ENCODE assay signal across 7 mouse cellular contexts in the genomic region with DNA sequence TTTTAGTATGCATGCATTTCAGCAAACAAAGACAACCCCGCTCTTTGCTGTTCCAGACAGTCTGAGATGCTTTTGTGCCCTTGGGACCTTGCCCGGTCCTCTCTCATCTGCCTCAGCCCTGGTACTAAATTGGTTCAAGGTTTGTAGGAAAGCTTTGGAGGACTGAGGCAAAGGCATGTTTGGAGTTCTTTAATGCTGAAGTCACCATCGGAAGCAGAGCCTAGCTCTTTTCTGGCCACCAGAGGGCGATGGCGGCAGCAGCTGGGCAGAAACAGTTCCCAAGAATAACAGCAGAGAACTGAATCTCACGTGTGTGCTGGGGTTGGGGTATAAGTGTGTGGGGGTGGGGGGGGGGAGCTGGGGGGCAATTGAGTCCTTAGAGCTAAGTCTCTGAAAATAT. TPM values are rescaled to one million over a fixed set of nuclear protein-coding genes. Genes with fewer than 3 reads are reported as not detected.
DNase-seq lines count a peak whose midpoint lies in the region; ATAC-seq and TF ChIP-seq lines count a peak whose summit lies in the region.

No protein-coding gene starts in this region.

- peak; percentile 91 for TF ChIP-seq CTCF in ES-Bruce4 (IDR thresholded peaks at IDR 0.05; ENCODE audit: low read depth, low read length)
- peak; percentile 91 for TF ChIP-seq CTCF in lung, embryonic 14.5 days (IDR thresholded peaks at IDR 0.05; ENCODE audit: low read depth)

- DNase-seq in 3T3-L1 (ENCODE audit: low read depth, low spot score) = peak; percentile 83
- peak; percentile 76 for DNase-seq in cerebellum, adult 8-10 months
- peak; percentile 62 to 71 for DNase-seq in frontal cortex, postnatal 25 days (ENCODE audit: low spot score in 2 of 2)
- peak; percentile 84 for DNase-seq in kidney, postnatal 14 days
- peak; percentile 93 for DNase-seq in lung, embryonic 14.5 days
- peak; percentile 24 to 71 for DNase-seq in spleen, postnatal 4 days (ENCODE audit: low spot score in 2 of 2)

- no peaks in the 10 kb centered on the region for H3K36me3 ChIP-seq in ES-Bruce4 (ENCODE audit: control insufficient read depth, insufficient read depth, low read length, poor library complexity, severe bottlenecking)
- no peaks in the 10 kb centered on the region for H3K36me3 ChIP-seq in lung, embryonic 14.5 days (ENCODE audit: insufficient read depth)

- 14% methylated on average over 6 of the region's 6 CpGs for WGBS in lung, embryonic 14.5 days

- H3K4me3 ChIP-seq in ES-Bruce4 (ENCODE audit: low read depth, low read length) = no peak overlapping the region
- no peak overlapping the region for H3K4me3 ChIP-seq in lung, embryonic 14.5 days (ENCODE audit: low read depth, low read length)

- peaks cover 10% of the 10 kb centered on the region for H3K27me3 ChIP-seq in ES-Bruce4 (ENCODE audit: control insufficient read depth, insufficient read depth, low read length, poor library complexity, severe bottlenecking)
- H3K27me3 ChIP-seq in lung, embryonic 14.5 days (ENCODE audit: insufficient read depth, low read length) = peaks cover 27% of the 10 kb centered on the region; the same call in 1 of the 2 replicates

- no peak for TF ChIP-seq EP300 in ES-Bruce4 (IDR thresholded peaks at IDR 0.05; ENCODE audit: insufficient read depth, low read depth, low read length)

- H3K9me3 ChIP-seq in ES-Bruce4 (replicated peaks; ENCODE audit: control insufficient read depth, insufficient read depth, low read length, poor library complexity, severe bottlenecking) = no peaks in the 10 kb centered on the region
- no peaks in the 10 kb centered on the region for H3K9me3 ChIP-seq in lung, embryonic 14.5 days (ENCODE audit: low read depth, low read length)

- no peak overlapping the region for H3K9ac ChIP-seq in ES-Bruce4 (ENCODE audit: low read depth, poor library complexity, severe bottlenecking)
- no peak overlapping the region for H3K9ac ChIP-seq in lung, embryonic 14.5 days

- H3K4me2 ChIP-seq in lung, embryonic 14.5 days = no peak overlapping the region

- no peak overlapping the region for H3K27ac ChIP-seq in ES-Bruce4 (ENCODE audit: insufficient read depth, low read length)
- H3K27ac ChIP-seq in lung, embryonic 14.5 days (ENCODE audit: low read depth) = no peak overlapping the region

- no peak for TF ChIP-seq POLR2A in ES-Bruce4 (IDR thresholded peaks at IDR 0.05; ENCODE audit: insufficient read depth, low read length)

- no peak for ATAC-seq in lung, embryonic 14.5 days (ENCODE audit: insufficient read depth)

- H3K4me1 ChIP-seq in ES-Bruce4 (ENCODE audit: control insufficient read depth, insufficient read depth, low read length) = no peaks in the 10 kb centered on the region
- H3K4me1 ChIP-seq in lung, embryonic 14.5 days (ENCODE audit: insufficient read depth) = peaks cover 6% of the 10 kb centered on the region; the same call in 1 of the 2 replicates

RNA-seq across cellular contexts. Expression of a gene that starts 1.7 kb away (rescaled TPM):
- polyA plus RNA-seq in ES-Bruce4 (2011; ENCODE audit: insufficient read depth, insufficient read length, low read depth, missing spikeins) = 2.8 and 3.4 TPM in 2 replicates
- 32.1 and 37.3 TPM in 2 replicates for polyA plus RNA-seq in lung, embryonic 14.5 days (2014; fragmentation: Nextera tagmentation; extraction: Ambion mirVana)
